Mouse (Mus musculus): ENCODE data around the gene Gm10972.

DNA sequence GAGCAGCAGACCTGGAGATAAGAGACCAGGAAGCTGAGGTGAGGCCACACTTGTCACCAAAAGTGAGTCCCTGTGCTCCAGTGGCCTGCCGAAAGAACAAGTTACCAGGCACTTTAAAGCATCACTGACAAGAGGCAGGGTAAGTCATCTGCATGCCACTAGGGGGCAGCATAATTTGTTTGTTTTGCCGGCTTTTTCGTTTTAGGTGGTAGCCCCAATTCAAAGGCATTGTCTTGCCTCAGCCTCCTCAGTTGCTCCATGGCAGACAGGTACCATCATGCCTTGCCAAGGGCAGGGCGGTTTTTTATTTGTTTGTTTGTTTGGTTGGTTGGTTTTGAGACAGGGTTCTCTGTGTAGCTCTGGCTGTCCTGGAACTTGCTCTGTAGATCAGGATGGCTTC lies 26.2 kb upstream of the Gm10972 start:
- TF ChIP-seq CTCF (IDR thresholded peaks at IDR 0.05; ENCODE audit: borderline replicate concordance, insufficient read depth, low read length) (no peak), POLR2A (IDR thresholded peaks at IDR 0.05; ENCODE audit: low read depth, low read length) (no peak)

Data from embryonic fibroblast, embryonic 13.5 days (primary cell).